Mouse (Mus musculus) CH12.LX (cell line): ENCODE measurements around the gene 4930447C04Rik. TPM values are rescaled to one million over a fixed set of nuclear protein-coding genes. Genes with fewer than 3 reads are reported as not detected.

Experiments used
- DNase-seq: peaks from one replicate; pipeline ENCODE4 v3.0.0-alpha.2; 2013; ENCODE audit errors: extremely low read depth
- H3K27ac ChIP-seq: 2 replicates; pipeline ENCODE4 v1.5.1; 2012; ENCODE audit warnings: low read depth, mild to moderate bottlenecking, control low read depth, moderate library complexity; ENCODE audit not compliant: insufficient read depth
- H3K27me3 ChIP-seq: replicated peaks from 2 replicates; pipeline ENCODE3; 2012; ENCODE audit warnings: inconsistent platforms
- H3K36me3 ChIP-seq, 2 experiments: replicated peaks in 1 of 2; 2 replicates each; pipeline versions ENCODE3 to v1.6.1; 2012; ENCODE audit warnings: inconsistent platforms in 1 of 2, low read length in 1 of 2, mild to moderate bottlenecking in 1 of 2, mixed read lengths in 1 of 2, moderate library complexity in 1 of 2; ENCODE audit not compliant: control insufficient read depth in 1 of 2, insufficient read depth in 1 of 2
- H3K4me1 ChIP-seq, 2 experiments: 2 replicates each; pipeline ENCODE4 v1.6.1; 2012; ENCODE audit warnings: inconsistent platforms in 1 of 2, moderate library complexity in 1 of 2; ENCODE audit not compliant: insufficient read depth in 2 of 2, control insufficient read depth in 1 of 2
- H3K4me2 ChIP-seq: 2 replicates; pipeline ENCODE4 v1.6.1; 2012; ENCODE audit warnings: low read depth, mild to moderate bottlenecking, control low read depth; ENCODE audit not compliant: poor library complexity, insufficient read depth, severe bottlenecking
- H3K4me3 ChIP-seq, 3 experiments: fragments of 150-350 bp in 1 of 3; sonication (generic) in 1 of 3; replicated peaks in 1 of 3; 2 replicates each; pipeline versions ENCODE3 to v1.5.1; 2011 to 2012; ENCODE audit warnings: low read depth in 2 of 3, low read length in 2 of 3, mild to moderate bottlenecking in 2 of 3, moderate library complexity in 2 of 3, control low read depth in 1 of 3, improper control_type of control experiment in 1 of 3, inconsistent platforms in 1 of 3, mixed read lengths in 1 of 3; ENCODE audit not compliant: poor library complexity in 1 of 3
- H3K79me2 ChIP-seq: replicated peaks from 2 replicates; pipeline ENCODE4 v1.6.1; 2012; ENCODE audit warnings: mild to moderate bottlenecking, moderate library complexity; ENCODE audit not compliant: control insufficient read depth, poor library complexity, insufficient read depth, severe bottlenecking; ENCODE audit errors: extremely low read depth
- H3K9ac ChIP-seq: 2 replicates; pipeline ENCODE4 v1.6.1; 2012; ENCODE audit warnings: low read depth, mild to moderate bottlenecking, control low read depth, moderate library complexity; ENCODE audit not compliant: insufficient read depth
- H3K9me3 ChIP-seq: replicated peaks from 2 replicates; pipeline ENCODE3; 2012; ENCODE audit warnings: low read length, inconsistent platforms, mixed read lengths
- BHLHE40 ChIP-seq: IDR thresholded peaks from 2 replicates; pipeline ENCODE4 v1.6.1; 2011; ENCODE audit warnings: mild to moderate bottlenecking, low read depth, low read length, improper control_type of control experiment
- CHD2 ChIP-seq: IDR thresholded peaks from 2 replicates; pipeline ENCODE4 v1.6.1; 2011; ENCODE audit warnings: low read length, improper control_type of control experiment
- CTCF ChIP-seq, 2 experiments: IDR thresholded peaks in 1 of 2; conservative IDR thresholded peaks in 1 of 2; 2 replicates each; pipeline ENCODE4 v1.5.1; 2011 to 2012; ENCODE audit warnings: low read depth in 2 of 2, low read length in 2 of 2, improper control_type of control experiment in 1 of 2, inconsistent platforms in 1 of 2, mild to moderate bottlenecking in 1 of 2, moderate library complexity in 1 of 2
- E2F4 ChIP-seq: IDR thresholded peaks from 2 replicates; pipeline ENCODE4 v1.6.1; 2011; ENCODE audit warnings: low read depth, low read length, improper control_type of control experiment; ENCODE audit not compliant: insufficient replicate concordance
- EP300 ChIP-seq: IDR thresholded peaks from 2 replicates; pipeline ENCODE4 v1.6.1; 2011; ENCODE audit warnings: low read length, improper control_type of control experiment
- ETS1 ChIP-seq: conservative IDR thresholded peaks from 2 replicates; pipeline ENCODE4 v1.6.1; 2012; ENCODE audit warnings: low read depth, mild to moderate bottlenecking, inconsistent platforms, low read length, improper control_type of control experiment, moderate library complexity
- JUN ChIP-seq: IDR thresholded peaks from 2 replicates; pipeline ENCODE4 v1.6.1; 2011; ENCODE audit warnings: low read depth, mild to moderate bottlenecking, low read length, improper control_type of control experiment, moderate library complexity; ENCODE audit not compliant: insufficient read depth
- KAT2A ChIP-seq: IDR thresholded peaks from 2 replicates; pipeline ENCODE4 v1.6.1; 2012; ENCODE audit warnings: low read length, improper control_type of control experiment, inconsistent platforms; ENCODE audit not compliant: insufficient replicate concordance
- MAFK ChIP-seq: IDR thresholded peaks from 2 replicates; pipeline ENCODE4 v1.6.1; 2011; ENCODE audit warnings: low read length, improper control_type of control experiment; ENCODE audit not compliant: insufficient replicate concordance
- MAZ ChIP-seq: IDR thresholded peaks from 2 replicates; pipeline ENCODE4 v1.6.1; 2012; ENCODE audit warnings: low read depth, mild to moderate bottlenecking, inconsistent platforms, low read length, improper control_type of control experiment, moderate library complexity
- MEF2A ChIP-seq: IDR thresholded peaks from 2 replicates; pipeline ENCODE4 v1.6.1; 2014; ENCODE audit warnings: low read depth, mild to moderate bottlenecking, inconsistent platforms, low read length, improper control_type of control experiment, borderline replicate concordance
- NELFE ChIP-seq: IDR thresholded peaks from 2 replicates; pipeline ENCODE4 v1.6.1; 2011; ENCODE audit warnings: low read depth, low read length, improper control_type of control experiment
- NRF1 ChIP-seq: IDR thresholded peaks from 2 replicates; pipeline ENCODE4 v1.6.1; 2014; ENCODE audit warnings: low read depth, mild to moderate bottlenecking, inconsistent platforms, low read length, improper control_type of control experiment, moderate library complexity
- PAX5 ChIP-seq: IDR thresholded peaks from 2 replicates; pipeline ENCODE4 v1.6.1; 2012; ENCODE audit warnings: low read length, inconsistent platforms, mixed read lengths
- POLR2AphosphoS2 ChIP-seq: IDR thresholded peaks from 2 replicates; pipeline ENCODE4 v1.6.1; 2011; ENCODE audit warnings: low read depth, low read length, improper control_type of control experiment
- RCOR1 ChIP-seq: conservative IDR thresholded peaks from 2 replicates; pipeline ENCODE4 v1.6.1; 2012; ENCODE audit warnings: low read depth, mild to moderate bottlenecking, inconsistent platforms, low read length, improper control_type of control experiment
- SIN3A ChIP-seq: IDR thresholded peaks from 2 replicates; pipeline ENCODE4 v1.6.1; 2012; ENCODE audit warnings: low read length, improper control_type of control experiment, inconsistent platforms
- SMC3 ChIP-seq: IDR thresholded peaks from 2 replicates; pipeline ENCODE4 v1.6.1; 2011; ENCODE audit warnings: low read depth, low read length, improper control_type of control experiment
- TBP ChIP-seq: conservative IDR thresholded peaks from 2 replicates; pipeline ENCODE4 v1.6.1; 2011; ENCODE audit warnings: low read depth, low read length, improper control_type of control experiment
- TCF12 ChIP-seq: IDR thresholded peaks from 2 replicates; pipeline ENCODE4 v1.6.1; 2014; ENCODE audit warnings: low read depth, mild to moderate bottlenecking, inconsistent platforms, low read length, improper control_type of control experiment
- USF1 ChIP-seq: IDR thresholded peaks from 2 replicates; pipeline ENCODE4 v1.6.1; 2014; ENCODE audit warnings: low read depth, mild to moderate bottlenecking, inconsistent platforms, low read length, improper control_type of control experiment
- USF2 ChIP-seq: conservative IDR thresholded peaks from 2 replicates; pipeline ENCODE4 v1.6.1; 2011; ENCODE audit warnings: low read depth, low read length, improper control_type of control experiment
- ZMIZ1 ChIP-seq: IDR thresholded peaks from 2 replicates; pipeline ENCODE4 v1.6.1; 2012; ENCODE audit warnings: low read depth, mild to moderate bottlenecking, inconsistent platforms, low read length, improper control_type of control experiment
- ZNF384 ChIP-seq: IDR thresholded peaks from 2 replicates; pipeline ENCODE4 v1.6.1; 2012; ENCODE audit warnings: low read depth, low read length, improper control_type of control experiment, inconsistent platforms
- dilution Hi-C: fragments of 300-500 bp; cut with MboI; formaldehyde crosslinking; loops from 2 replicates; pipeline ENCODE4 v1.14.3; 2020; ENCODE audit warnings: low sequenced_read_pairs; ENCODE audit not compliant: extremely low pct_unique_long_range_greater_than_20kb, extremely low pct_ligation_motif_present
- in situ Hi-C: fragments of 300-500 bp; cut with MboI; formaldehyde crosslinking; loops from 3 replicates; pipeline ENCODE4 v1.14.3; 2019; ENCODE audit warnings: low sequenced_read_pairs, low pct_ligation_motif_present, low pct_unique_long_range_greater_than_20kb, mixed read lengths
- polyA plus RNA-seq: library from polyadenylated mRNA; unstranded; fragments of >175 nt; gene quantifications from 2 replicates; pipeline ENCODE4 v1.2.1, GENCODE M21; 2012; ENCODE audit warnings: low read depth; ENCODE audit not compliant: insufficient read length
- total RNA-seq, 2 experiments: library from RNA; depleted of rRNA; stranded (reverse); fragments of 300-350 nt in 1 of 2; fragments of >200 nt in 1 of 2; gene quantifications; 2 replicates each; pipeline ENCODE4 v1.2.3; 2012 to 2014

4930447C04Rik gene
- total and polyA plus RNA-seq, 3 experiments: 0.52 to 0.89 (median 0.74) TPM

DNA sequence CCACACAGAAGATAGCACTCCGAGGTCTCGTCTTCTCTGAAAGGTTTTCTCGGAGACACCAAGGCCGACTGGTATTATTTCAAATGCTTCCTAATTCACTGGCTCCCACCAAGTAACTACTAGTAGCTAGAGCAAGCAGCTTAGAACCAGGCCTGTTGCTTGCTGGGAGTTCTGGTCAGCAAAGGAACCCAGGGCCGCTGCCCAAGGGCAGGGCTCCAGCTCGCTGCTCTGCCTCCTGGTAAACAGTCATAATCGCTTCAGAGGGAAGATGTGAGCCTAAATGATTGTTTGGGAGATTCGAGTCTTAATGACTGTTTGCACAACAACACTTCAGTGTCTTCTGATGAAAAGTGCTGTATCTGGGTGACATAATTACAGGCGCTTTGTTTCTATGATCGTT lies 42.0 kb upstream of the 4930447C04Rik start:
- Histone ChIP-seq H3K9me3 (no peaks in the 10 kb centered on the region), H3K9ac (no peak overlapping the region), H3K36me3 (no peaks in the 10 kb centered on the region), H3K4me2 (no peak overlapping the region), H3K4me1 (peaks cover 0 to 3% of the 10 kb centered on the region in 2 experiments; a peak in 2 of 4 replicates), H3K79me2 (no peaks in the 10 kb centered on the region), H3K4me3 (no peak overlapping the region), H3K27ac (no peak overlapping the region), H3K27me3 (no peaks in the 10 kb centered on the region)
- no peak for DNase-seq
- TF ChIP-seq PAX5 (no peak), ETS1 (no peak), JUN (no peak), USF1 (no peak), ZNF384 (no peak), MEF2A (no peak), NRF1 (no peak), TCF12 (no peak), E2F4 (no peak), TBP (no peak), USF2 (no peak), EP300 (no peak), SIN3A (no peak), NELFE (no peak), CHD2 (no peak), CTCF (conservative IDR thresholded peaks at IDR 0.05 in 1 of 2, IDR thresholded peaks at IDR 0.05 in 1 of 2; ENCODE audit: low read depth in 2 of 2, low read length in 2 of 2) (no peak), SMC3 (no peak)
- dilution Hi-C loops: no loop called here
- in situ Hi-C loops: loop anchor here (25.0 kb wide), 1 partner anchor 445 kb away; the partner anchor contains the start of gene Pcnx4

DNA sequence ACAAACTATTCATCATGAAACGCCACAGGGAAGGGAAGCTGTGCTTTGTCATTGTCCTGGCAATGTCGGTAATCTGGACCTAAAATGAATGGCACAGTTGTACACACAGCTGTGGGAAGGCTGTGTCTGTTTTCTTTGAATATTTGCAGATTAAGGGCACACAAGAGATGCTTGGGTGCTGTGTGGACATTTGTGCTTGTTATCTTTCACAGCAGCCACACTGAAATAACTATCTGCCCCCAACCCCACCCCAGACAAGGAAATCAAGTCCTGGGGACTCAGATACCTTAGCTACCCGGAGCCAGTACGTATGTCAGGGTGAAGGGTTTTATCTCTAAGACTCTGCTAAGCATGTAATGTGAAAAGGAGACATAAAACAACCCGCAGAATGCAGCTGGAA lies 38.7 kb upstream of the 4930447C04Rik start:
- no peak overlapping the region for H3K9ac ChIP-seq
- dilution Hi-C loops (no loop called here), in situ Hi-C loops (loop anchor here (5.0 to 25.0 kb wide), 3 partner anchors 137 to 442 kb away; partner anchors contain the start of gene Pcnx4)
- no peak overlapping the region for H3K27ac ChIP-seq
- TF ChIP-seq POLR2AphosphoS2 (no peak), NELFE (no peak), USF1 (no peak), ZMIZ1 (no peak), RCOR1 (no peak), MAFK (no peak), BHLHE40 (no peak), KAT2A (no peak), MAZ (no peak)
- no peaks in the 10 kb centered on the region for H3K27me3 ChIP-seq
- H3K4me2 ChIP-seq: no peak overlapping the region
- H3K4me3 ChIP-seq: no peak overlapping the region
- peaks cover 0 to 7% of the 10 kb centered on the region in 2 experiments; a peak in 1 of 4 replicates for H3K4me1 ChIP-seq
- no peaks in the 10 kb centered on the region for H3K9me3 ChIP-seq
- no peak for DNase-seq
- H3K79me2 ChIP-seq: no peaks in the 10 kb centered on the region
- no peaks in the 10 kb centered on the region for H3K36me3 ChIP-seq
